Mouse (Mus musculus) right cerebral cortex, postnatal 36 days (tissue): ENCODE measurements around the gene Sptlc2.

Experiments
- DNase-seq, 2 experiments: peaks; one replicate each; pipeline ENCODE4 v3.0.0; 2022; ENCODE audit warnings: low spot score in 2 of 2, mixed read lengths in 1 of 2

Sptlc2 gene

DNA sequence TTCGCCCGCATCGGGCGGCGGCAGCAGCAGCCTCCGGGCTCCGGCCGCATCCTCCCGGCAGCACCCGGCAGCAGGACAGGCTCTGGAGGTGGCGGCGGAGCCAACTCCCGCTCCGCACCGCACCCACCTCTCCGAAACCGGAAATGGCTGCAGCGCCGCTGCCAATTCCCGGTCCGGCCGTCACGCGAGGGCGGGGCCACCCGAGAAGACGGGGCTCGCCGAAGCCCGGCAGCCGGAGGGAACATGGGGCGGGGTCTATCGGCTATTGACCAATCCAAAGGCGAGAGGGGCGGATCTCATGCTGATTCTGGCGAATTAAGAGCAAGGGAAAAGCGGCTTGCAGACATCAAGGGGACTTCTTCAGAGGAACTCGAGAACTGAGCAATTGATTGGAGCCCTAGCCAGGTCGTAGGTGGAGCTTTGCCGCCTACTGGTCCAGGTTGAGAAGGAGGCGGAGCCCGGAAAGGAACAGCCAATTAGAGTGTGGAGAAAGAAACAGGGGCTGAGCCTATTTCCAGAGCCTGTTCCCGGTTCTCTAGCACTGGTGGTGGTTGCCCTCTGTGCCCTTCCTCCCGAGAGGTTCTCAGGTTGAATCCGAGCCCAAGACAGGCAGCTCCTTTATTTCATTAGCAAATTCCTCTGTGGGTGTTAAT lies at the start of gene Sptlc2:
Sptlc2 (minus strand) TSS at position 234 of the 653 bp plus-strand sequence.
- DNase-seq, result peak; percentile 99

DNA sequence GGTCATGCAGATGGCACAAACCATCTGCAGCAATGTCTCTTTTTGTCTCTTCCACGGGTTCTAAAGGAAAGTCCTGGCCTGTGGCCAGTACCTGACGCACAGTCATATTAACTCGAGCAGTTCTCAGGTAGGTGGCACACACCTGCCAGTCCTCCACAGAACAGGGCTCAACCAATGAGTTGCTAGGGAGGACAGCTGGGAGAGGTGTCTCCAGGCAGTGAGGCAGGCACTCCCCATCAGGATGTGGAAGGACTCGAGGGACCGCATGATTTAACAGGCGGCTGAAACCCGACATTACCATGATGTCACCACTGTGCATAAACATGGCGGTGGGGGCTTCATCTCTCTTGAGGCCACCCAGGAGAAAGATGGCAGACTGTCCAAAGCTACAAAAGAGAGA lies 40.7 kb upstream of the Sptlc2 start:
- DNase-seq, result no peak

GRCm38 (mm10) chr12:87428295-87428694 lies 40.1 kb upstream of the Sptlc2 start:
- no peak for DNase-seq

DNA sequence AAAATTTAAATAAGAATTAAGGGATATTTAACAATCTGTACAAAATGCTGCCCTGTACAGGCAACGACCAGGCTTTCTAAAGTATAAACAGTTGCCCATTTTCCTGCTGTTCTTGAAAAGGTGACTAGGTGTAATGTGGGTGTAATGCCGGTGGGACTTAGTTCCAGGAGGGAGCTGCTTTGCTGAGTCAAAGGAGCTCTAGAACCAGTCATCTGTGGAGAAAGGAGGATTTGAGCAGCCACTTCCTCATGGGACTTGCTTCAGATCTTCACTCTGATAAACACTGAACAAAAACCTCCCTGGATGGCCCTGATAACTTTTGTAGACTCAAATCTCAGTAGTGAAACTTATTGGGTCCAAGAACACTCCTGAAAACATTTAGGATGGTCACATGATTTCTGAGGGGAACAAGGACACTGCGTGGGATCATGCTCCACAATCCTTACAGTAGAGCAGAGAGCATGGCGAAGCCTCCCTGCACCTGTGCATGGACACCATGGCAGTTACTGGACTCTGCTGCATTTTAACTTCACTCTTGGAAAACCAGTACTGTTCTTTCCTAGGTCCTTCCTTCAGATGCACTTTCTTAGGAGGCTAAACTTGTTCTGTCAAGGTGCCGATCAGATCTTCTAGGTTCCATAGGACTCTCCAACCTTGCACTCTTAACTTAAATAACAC lies 38.3 kb upstream of the Sptlc2 start:
- DNase-seq, result no peak

GRCm38 (mm10) chr12:87424516-87424915 lies 36.4 kb upstream of the Sptlc2 start:
- no peak for DNase-seq

DNA sequence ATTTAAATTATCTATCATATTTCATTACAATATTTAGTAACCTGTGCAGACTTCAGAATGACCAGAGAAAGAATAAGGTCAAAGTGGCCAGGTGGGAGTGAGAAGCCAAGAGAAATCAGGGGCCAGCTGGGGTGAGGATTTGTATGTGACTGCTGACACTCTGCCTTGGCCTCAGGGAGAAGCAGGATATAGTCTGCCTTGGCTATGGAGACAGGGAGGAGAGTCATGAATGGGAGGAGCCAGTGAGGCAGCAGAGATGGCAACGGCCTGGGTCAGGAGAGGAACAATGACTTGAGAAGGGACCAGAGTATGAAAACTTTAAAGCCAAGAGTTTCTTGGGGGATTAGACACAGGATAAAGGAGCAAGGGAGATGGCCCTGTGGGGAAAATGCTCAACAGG lies 35.5 kb upstream of the Sptlc2 start:
- DNase-seq, result no peak

DNA sequence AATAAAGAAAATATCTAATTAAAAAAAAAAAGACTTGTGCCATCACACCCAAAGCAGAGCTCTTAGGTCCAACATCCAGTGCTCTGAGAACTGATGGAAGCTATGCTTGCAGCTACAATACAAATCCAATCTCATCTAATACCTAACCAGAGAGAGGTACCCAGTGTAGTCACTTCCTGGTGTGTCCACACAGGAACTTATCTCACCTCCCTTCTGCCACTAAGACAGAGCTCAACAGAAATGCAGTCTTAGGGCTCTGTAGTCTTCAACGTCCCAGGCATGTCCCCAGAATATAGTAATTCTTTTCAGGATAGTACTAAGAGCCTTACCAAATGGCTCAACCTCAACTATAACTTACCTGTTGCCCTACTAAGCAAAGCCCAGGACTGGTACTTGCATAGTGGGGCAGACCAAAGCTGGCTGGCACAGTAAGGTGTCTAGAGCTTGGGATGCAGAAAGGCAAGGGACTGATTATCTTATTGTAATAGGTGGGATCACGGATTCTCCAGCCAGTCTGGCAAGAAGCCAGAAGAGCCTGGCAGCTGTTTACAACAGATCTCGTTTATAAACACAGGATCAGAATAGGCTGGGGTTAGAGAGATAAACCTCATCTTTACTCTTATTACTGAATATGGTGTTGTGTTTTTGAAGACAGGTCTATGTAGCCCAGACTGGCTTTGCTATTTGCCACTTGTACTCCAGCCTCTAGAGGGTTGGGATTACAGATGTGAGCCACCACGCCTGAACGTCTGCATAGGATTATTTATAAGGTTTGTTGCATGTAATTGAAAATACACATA lies 33.8 kb upstream of the Sptlc2 start:
- no peak for DNase-seq

DNA sequence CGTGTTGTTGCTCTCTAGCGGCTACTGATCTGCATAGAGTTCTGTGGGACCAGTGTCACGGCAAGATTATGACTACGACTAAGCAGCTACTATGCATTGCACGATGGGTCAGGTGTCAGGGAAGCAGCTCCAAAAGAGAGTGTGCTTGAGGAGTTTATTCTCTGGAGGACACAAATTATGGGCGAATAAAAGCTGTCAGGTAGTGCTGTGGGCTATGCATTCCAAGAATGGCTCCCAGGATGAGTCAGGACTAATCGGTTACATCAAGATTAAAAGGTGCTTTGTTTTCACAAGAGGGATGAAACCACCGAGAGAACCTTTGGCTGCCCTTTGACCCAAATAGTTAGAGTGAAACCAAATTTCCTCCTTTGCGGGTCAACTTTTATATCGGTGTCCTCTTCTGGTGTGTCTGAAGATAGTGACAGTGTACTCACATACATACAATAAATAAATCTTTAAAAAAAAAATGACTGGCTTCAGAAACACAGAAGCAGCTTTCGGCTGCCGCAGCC lies 31.9 kb upstream of the Sptlc2 start:
- DNase-seq, result no peak

DNA sequence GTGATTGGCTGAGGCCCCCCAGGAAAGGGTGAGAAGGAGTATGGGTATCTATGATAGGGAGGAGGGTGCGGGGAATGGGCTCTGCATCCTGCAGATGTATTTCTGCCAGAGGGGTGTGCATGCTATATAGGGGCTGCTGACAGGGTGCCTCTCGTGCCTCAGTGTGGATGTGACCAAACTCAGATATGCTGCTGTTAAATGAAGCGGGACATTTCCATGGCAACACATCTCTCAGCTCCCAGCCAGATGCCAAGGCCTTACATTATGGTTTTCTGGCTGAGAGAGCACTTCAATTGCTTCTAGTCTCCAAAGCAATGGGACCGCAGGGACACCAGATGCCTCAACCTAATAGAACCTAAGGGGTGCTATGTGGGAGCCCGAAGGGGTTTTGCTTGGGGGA lies 30.8 kb upstream of the Sptlc2 start:
- DNase-seq, result no peak

DNA sequence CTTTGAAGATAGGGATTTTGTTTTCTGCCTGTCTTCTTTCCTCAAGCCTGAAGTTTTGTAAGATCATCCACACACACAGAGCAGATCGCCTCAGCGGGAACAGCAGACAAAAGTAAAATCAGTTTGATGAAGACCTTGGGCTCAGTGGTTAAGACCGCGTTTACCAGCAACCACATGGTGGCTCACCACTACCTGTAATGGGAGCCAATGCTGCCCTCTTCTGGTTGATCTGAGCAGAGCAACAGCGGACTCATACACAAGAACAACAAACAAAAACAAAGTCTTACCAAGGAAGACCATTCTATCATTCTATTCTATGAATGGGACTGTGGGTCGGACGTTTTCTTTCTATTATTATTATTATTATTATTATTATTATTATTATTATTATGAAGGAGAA lies 28.5 kb upstream of the Sptlc2 start:
- no peak for DNase-seq

- no peak for DNase-seq
Measured at GRCm38 (mm10) chr12:87415358-87415757, 27.2 kb upstream of the Sptlc2 start.

- DNase-seq, result peak in 1 of 2 experiments; percentile 29
Measured at GRCm38 (mm10) chr12:87413179-87413790, 25.1 kb upstream of the Sptlc2 start.

- DNase-seq, result no peak
Measured at GRCm38 (mm10) chr12:87410999-87411398, 22.8 kb upstream of the Sptlc2 start.

DNA sequence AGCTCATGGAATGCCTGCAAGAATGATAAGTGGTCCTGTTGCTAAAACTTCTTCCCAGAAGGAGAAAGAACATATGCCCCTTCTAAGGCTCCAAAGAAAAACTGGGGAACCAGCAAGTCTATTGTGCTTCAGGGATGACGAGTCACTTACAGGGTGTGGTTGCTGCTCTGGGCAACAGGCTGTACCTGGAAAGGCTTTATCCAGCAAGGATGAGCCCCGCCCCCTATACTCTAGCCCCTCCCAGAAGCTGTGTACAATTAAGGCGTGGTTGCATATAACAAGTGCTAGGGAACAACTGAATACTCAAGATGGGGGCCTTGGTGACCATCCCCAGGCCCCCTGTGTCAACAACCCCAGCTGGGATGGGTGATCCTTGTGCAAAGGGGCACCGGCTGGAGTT lies 21.0 kb upstream of the Sptlc2 start:
- DNase-seq, result no peak

GRCm38 (mm10) chr12:87407869-87408605 lies 19.9 kb upstream of the Sptlc2 start:
- DNase-seq, result no peak

- DNase-seq, result no peak
Measured at GRCm38 (mm10) chr12:87405721-87406120, 17.6 kb upstream of the Sptlc2 start.

DNA sequence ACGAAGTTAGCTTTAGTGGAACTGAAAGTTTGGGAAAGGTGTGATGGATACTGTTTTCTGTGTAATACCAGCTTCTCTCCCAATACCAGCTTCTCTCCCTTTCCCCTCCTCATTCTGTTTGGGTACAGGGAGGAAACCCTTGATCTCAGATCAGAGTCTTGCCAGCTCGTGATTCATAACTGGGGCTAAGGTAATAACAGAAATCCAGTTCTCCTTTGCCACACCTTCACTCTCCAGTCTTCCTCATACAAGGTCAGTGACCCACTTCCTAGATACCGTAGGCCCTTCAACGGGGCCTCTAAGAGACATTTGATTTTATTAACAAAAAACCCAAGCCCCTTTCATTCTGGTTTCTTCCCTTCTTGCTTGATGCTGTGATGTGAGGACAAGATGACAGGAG lies 17.0 kb upstream of the Sptlc2 start:
- no peak for DNase-seq

- DNase-seq, result no peak
Measured at GRCm38 (mm10) chr12:87401883-87402282, 13.7 kb upstream of the Sptlc2 start.

DNA sequence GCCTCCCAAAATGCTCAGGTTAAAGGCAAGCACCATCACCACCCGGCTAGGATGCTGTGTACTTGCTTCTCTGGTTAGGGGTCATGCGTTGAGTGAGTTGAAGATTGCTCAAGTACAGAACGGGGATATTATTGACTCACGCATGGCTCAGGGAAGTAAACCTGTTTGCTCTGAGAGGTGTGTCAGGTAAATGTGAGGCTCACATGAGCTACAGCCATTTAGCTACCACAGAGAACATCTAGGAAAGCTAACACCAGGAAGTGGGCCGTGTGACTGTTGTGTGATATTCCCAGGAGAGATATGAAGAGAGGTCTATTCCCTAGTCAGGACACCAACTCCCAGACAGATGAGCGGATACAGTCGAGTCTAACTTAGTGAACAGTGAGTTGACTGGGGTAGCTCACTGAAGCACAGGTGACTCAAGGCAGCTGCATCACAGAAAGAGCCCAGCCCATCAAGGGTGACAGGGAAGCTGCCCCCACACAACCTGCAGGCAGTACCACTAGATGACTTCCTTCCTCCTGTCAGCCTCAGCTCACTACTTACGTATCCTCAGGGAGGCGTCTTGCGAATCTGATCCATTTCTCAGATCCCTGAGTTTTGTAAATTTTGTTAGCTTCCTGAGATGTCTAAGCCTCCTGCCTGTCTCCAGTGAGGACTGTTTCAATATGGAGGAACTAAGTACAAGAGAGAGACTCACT lies 11.1 kb upstream of the Sptlc2 start:
- no peak for DNase-seq

DNA sequence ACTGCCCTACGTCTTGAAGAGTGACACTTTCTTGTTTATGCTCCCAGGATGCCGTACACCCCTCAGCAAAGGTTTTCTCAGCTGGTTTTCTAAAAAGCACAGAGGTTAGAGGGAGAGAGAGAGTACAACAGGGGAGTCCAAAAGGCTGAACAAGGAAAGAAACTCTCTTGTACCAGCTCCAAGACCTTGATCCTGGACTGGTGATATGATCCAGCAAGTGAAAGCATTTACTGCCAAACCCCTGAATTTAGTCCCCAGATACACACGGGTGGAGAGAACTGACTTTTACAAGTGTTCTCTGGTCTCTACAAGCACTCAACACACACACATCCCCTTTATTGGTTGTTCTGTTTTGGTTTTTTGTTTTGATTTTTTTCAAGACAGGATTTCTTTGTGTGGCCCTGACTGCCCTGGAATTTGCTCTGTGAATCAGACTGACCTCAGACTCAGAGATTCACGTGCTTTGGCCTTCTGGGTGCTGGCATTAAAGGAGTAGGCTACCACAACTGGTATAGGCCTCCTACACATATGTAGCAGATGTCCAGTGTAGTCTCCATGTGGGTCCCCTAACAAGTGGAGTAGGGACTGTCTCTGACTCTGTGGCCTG lies 9.8 kb upstream of the Sptlc2 start:
- DNase-seq, result no peak
